Mouse (Mus musculus) testis, adult 2 months (tissue): ENCODE measurements around the gene Mgst3.
"Not testable (repeated sequence)": the region's sequence is repeated elsewhere in the genome, so short reads cannot be mapped to it uniquely, and the experiment has no call there.

ENCODE experiments used
- CTCF ChIP-seq: fragments of 200-500 bp; IDR thresholded peaks from 2 replicates; pipeline ENCODE4 v1.5.1; 2012; ENCODE audit warnings: low read depth, mild to moderate bottlenecking, inconsistent platforms, low read length, moderate library complexity; ENCODE audit not compliant: control insufficient read depth, insufficient read depth, insufficient replicate concordance
- POLR2A ChIP-seq: fragments of 200-500 bp; IDR thresholded peaks from 2 replicates; pipeline ENCODE4 v1.6.1; 2012; ENCODE audit warnings: low read depth, mild to moderate bottlenecking, inconsistent platforms, low read length, moderate library complexity; ENCODE audit not compliant: control insufficient read depth

DNA sequence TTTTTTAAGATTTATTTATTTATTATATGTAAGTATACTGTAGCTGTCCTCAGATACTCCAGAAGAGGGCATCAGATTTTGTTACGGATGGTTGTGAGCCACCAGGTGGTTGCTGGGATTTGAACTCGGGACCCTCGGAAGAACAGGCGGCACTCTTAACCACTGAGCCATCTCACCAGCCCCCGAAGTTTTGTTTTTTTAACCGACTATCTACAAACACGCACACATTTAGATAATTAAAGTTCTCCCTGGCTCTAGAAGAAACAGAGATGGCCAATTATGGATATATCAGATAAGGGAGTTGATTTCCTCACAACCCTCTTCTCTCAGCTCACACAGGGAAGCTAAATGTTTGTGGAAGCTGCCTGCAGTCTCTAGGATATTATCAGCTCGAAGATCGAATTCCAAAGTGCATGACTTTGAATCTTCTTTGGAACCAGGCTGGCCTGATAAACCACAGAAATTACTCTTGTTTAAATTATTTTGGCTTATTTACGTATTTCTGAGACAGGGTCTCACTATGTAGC lies 47.6 kb downstream of the Mgst3 start:
- not testable (repeated sequence) for TF ChIP-seq CTCF, POLR2A
